Mouse (Mus musculus) spleen, adult 2 months (tissue): Measurements from ENCODE around the gene Ctsc.

ENCODE experiments used
- CTCF ChIP-seq: fragments of 200-500 bp; IDR thresholded peaks from 2 replicates; pipeline ENCODE4 v1.5.1; 2011; ENCODE audit warnings: mild to moderate bottlenecking, inconsistent platforms; ENCODE audit not compliant: insufficient read depth, insufficient read length, insufficient replicate concordance; ENCODE audit errors: extremely low read depth
- POLR2A ChIP-seq: fragments of 200-500 bp; IDR thresholded peaks from 2 replicates; pipeline ENCODE4 v1.6.1; 2011; ENCODE audit warnings: low read depth, low read length, inconsistent platforms

- TF ChIP-seq CTCF, result no peak
- no peak for TF ChIP-seq POLR2A
These were observed 13.0 kb upstream of the Ctsc start for GRCm38 (mm10) chr7:88264861-88265260.
